Mouse (Mus musculus) cerebral cortex, adult 2 months (tissue): ENCODE data around the gene Chrm1.

ENCODE experiments used
- WGBS: fragments of 180-500 bp; shearing (Covaris S2); methylation state at CpG from one replicate; pipeline ENCODE4 v1.1.7; 2018; 5-methylcytosine and 5-hydroxymethylcytosine counted together

The Chrm1 gene

DNA sequence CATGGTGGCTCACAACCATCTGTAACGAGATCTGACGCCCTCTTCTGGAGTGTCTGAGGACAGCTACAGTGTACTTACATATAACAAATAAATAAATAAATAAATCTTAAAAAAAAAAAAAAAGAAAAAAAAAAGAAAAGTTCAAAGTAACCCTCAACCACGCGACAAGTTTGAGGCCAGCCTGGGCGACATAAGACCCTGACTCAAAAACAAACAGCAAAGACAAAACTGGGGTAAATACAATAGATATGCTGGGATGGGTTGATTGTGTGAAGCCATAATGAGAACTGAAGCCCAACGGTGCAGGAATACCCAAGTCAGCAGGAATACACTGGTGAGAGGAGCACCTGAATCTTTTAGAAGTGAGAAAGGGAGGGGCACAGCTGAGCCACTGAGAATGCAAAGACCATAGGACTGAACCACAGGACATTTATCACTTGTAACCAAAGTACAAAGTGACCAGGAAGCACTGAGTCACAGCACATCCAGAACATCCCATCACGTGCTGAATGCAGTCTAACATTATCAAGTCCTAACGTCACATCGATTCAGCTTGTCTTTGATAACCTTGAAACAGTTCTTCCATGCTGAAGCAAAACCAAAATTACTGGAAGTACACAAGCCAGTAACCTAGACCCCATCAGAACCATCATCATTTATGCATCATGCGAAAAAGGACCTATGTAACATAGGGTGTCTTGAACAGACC, 53.3 kb downstream of the Chrm1 start:
- WGBS, result 69% methylated on average over 10 of the region's 10 CpGs

- 47% methylated on average over 3 of the region's 3 CpGs for WGBS
These were observed 54.8 kb downstream of the Chrm1 start for GRCm38 (mm10) chr19:8718357-8718756.

DNA sequence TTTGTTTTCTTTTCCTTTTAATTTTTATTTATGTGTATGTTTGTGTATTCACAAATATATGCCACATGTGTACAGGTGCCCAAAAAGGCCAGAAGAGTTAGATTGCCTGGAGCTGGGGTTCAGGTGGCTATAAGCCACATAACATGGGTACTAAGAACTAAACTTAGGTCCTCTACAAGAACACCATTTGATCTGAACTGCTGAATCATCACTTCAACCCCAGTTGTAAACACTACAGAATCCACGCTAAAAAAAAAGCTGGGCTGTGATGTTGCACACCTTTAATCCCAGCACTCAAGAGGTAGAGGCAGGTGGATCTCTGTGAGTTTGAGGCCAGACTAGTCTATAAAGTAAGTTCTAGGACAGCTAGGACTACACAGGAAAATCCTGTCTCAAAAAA, 57.8 kb downstream of the Chrm1 start:
- WGBS, result 55% methylated on average over 1 of the region's 1 CpGs

DNA sequence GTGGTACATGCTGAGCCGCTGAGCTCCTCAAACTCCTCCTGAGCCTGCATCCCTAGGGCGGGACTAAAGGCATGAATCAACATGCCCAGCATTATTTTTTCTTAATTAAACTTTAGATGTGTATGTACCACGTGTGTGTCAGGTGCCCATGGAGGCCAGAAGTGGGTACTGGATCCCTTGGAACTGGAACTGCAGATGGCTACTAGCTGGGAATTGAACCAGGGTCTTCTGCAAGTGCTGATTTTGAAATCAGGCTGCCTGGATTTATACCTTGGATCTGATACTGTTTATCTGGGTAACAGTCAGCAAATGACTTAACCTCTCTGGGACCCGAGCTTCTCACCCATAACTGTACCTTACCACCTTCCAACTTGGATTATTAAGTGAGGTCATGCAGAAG, 58.4 kb downstream of the Chrm1 start:
- 40% methylated on average over 4 of the region's 4 CpGs for WGBS

DNA sequence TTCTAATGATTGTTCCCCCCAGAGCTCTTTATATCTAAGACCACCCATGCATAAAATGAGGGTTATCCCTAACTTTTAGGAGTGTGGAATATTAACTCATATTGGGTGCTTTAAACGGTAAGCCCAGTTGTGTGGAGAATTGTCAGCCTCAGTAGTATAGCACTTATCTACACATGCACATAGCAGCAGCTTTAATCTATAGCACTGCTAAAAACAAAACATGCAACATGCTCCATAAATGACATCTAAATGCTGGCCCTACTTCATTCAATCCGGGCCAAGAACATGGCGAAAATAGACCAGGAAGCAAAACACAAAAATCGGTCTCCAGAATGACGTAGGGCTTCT, 58.9 kb downstream of the Chrm1 start:
- WGBS, result 1% methylated on average over 5 of the region's 5 CpGs

DNA sequence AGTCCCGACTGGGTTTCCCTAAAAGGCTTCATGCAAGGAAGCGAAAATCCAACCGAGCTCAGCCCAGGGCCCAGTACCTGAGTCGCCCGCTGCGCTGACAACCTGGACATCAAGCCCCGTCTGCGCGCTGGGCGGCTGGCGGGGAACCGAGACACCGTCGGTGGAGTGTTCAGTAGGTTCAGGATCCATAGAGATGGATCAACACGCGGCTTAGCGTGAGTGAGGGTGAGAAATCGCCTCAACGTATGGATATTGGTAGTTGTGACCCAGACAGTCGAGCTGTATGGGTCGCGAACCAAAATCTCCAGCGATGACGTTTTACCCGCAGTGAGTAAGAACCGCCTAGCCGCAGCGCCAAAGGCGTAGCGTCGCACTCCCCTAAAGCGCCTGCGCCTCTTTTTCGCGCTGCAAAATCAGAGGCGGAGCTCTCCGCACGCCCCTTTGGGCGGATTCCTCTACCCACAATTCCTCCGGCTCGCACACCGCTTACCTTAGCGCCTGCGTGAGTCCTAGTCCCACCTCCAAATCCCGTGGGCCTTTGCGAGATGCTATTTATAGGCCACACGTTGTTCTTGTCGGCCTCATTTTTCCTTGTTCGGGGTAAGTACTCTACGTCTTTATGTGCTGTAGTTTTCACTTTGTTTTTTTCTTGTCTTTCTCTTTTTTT, 59.5 kb downstream of the Chrm1 start, which contains the start of gene Slc3a2:
TSS of gene Slc3a2 (minus strand) at position 463 of the 667 bp plus-strand sequence.
- under 1% methylated on average over 50 of the region's 50 CpGs for WGBS

GRCm38 (mm10) chr19:8723574-8724346, 60.2 kb downstream of the Chrm1 start:
- 1% methylated on average over 20 of the region's 20 CpGs for WGBS

GRCm38 (mm10) chr19:8724392-8724791, 60.8 kb downstream of the Chrm1 start:
- 7% methylated on average over 2 of the region's 2 CpGs for WGBS

- WGBS, result 52% methylated on average over 4 of the region's 4 CpGs
These were observed 61.6 kb downstream of the Chrm1 start for GRCm38 (mm10) chr19:8725081-8725613.

- WGBS, result 37% methylated on average over 3 of the region's 3 CpGs
These were observed 63.2 kb downstream of the Chrm1 start for GRCm38 (mm10) chr19:8726609-8727390.

- WGBS, result 42% methylated on average over 5 of the region's 5 CpGs
These were observed 64.0 kb downstream of the Chrm1 start for GRCm38 (mm10) chr19:8727495-8728114.

DNA sequence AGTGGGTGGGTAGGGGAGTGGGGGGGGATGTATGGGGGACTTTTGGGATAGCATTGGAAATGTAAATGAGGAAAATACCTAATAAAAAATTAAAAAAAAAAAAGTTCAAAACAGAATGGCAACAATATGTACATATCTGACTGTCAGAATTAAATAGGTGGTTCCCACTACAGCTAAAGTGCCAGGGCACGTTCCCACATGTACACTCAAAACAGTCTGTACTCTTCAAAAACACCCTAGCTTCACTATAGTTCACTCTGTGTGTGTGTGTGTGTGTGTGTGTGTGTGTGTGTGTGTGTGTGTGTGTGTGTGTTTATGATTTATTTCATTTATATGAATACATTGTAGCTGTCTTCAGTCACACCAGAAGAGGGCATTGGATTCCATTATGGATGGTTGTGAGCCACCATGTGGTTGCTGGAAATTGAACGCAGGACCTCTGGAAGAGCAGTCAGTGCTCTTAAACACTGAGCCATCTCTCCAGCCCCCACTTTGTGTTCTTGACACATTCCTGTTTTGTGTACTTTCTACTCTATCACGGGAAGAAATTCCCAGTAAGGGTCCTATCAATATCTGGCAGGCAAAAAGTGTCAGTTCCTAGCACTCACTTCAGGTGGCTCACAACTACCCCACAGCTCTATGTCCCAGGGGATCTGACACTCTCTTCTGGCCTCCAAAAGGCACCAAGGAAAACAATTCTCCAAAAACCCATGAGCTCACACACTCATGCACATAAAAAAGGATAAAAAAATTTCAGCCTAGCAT, 64.9 kb downstream of the Chrm1 start:
- WGBS, result 60% methylated on average over 3 of the region's 3 CpGs
